Mouse (Mus musculus): ENCODE measurements around the gene G430095P16Rik.

G430095P16Rik gene

GRCm38 (mm10) chr8:84722850-84723570 lies at the start of gene G430095P16Rik:
Gene G430095P16Rik (plus strand): TSS chr8:84723007.
- DNase-seq (ENCODE audit: low spot score), result peak; percentile 82

GRCm38 (mm10) chr8:84677305-84677704 lies 45.5 kb upstream of the G430095P16Rik start:
- no peak for DNase-seq (ENCODE audit: low spot score)

- DNase-seq (ENCODE audit: low spot score), result no peak
These were observed 41.3 kb upstream of the G430095P16Rik start for GRCm38 (mm10) chr8:84681476-84681875.

- DNase-seq (ENCODE audit: low spot score), result no peak
These were observed 40.5 kb upstream of the G430095P16Rik start for GRCm38 (mm10) chr8:84682257-84682656.

GRCm38 (mm10) chr8:84684537-84684936 lies 38.3 kb upstream of the G430095P16Rik start:
- no peak for DNase-seq (ENCODE audit: low spot score)

- no peak for DNase-seq (ENCODE audit: low spot score)
These were observed 36.4 kb upstream of the G430095P16Rik start, which contains the start of gene Trmt1 for GRCm38 (mm10) chr8:84686191-84687002. Gene Trmt1 (plus strand): TSS chr8:84686307.

- no peak for DNase-seq (ENCODE audit: low spot score)
These were observed 35.7 kb upstream of the G430095P16Rik start for GRCm38 (mm10) chr8:84687003-84687704.

- peak; percentile 91 for DNase-seq (ENCODE audit: low spot score)
These were observed 35.1 kb upstream of the G430095P16Rik start, which contains the start of gene Nacc1 for GRCm38 (mm10) chr8:84687705-84688100. Gene Nacc1 (minus strand): TSS chr8:84687862.

GRCm38 (mm10) chr8:84689091-84689915 lies 33.5 kb upstream of the G430095P16Rik start:
- DNase-seq (ENCODE audit: low spot score), result peak; percentile 98

- DNase-seq (ENCODE audit: low spot score), result no peak
These were observed 29.5 kb upstream of the G430095P16Rik start for GRCm38 (mm10) chr8:84693332-84693731.

- no peak for DNase-seq (ENCODE audit: low spot score)
These were observed 27.7 kb upstream of the G430095P16Rik start for GRCm38 (mm10) chr8:84695140-84695539.

GRCm38 (mm10) chr8:84697166-84698130 lies 25.4 kb upstream of the G430095P16Rik start:
- DNase-seq (ENCODE audit: low spot score), result peak; percentile 52

- DNase-seq (ENCODE audit: low spot score), result no peak
These were observed 24.5 kb upstream of the G430095P16Rik start for GRCm38 (mm10) chr8:84698288-84698687.

- peak; percentile 98 for DNase-seq (ENCODE audit: low spot score)
These were observed 23.8 kb upstream of the G430095P16Rik start for GRCm38 (mm10) chr8:84698929-84699401.

- DNase-seq (ENCODE audit: low spot score), result peak; percentile 74
These were observed 22.9 kb upstream of the G430095P16Rik start for GRCm38 (mm10) chr8:84699861-84700322.

- DNase-seq (ENCODE audit: low spot score), result no peak
These were observed 22.3 kb upstream of the G430095P16Rik start for GRCm38 (mm10) chr8:84700526-84700925.

- no peak for DNase-seq (ENCODE audit: low spot score)
These were observed 21.6 kb upstream of the G430095P16Rik start, which contains the start of gene Lyl1 for GRCm38 (mm10) chr8:84700941-84701911. Gene Lyl1 (plus strand): TSS chr8:84701457.

- DNase-seq (ENCODE audit: low spot score), result no peak
These were observed 20.2 kb upstream of the G430095P16Rik start for GRCm38 (mm10) chr8:84702561-84702960.
